Mouse (Mus musculus) cerebellum, adult 11 months (tissue): ENCODE results near the gene Cfd.

Experiments
- DNase-seq: peaks from one replicate; pipeline ENCODE4 v3.0.0; 2022

Cfd gene

GRCm38 (mm10) chr10:79890670-79891069, at the start of gene Cfd:
TSS of gene Cfd (plus strand) at chr10:79890853.
- DNase-seq, result no peak

- no peak for DNase-seq
These were observed 48.3 kb upstream of the Cfd start for GRCm38 (mm10) chr10:79842322-79842721.

- no peak for DNase-seq
These were observed 47.2 kb upstream of the Cfd start for GRCm38 (mm10) chr10:79843476-79843875.

GRCm38 (mm10) chr10:79846553-79846952, 44.1 kb upstream of the Cfd start:
- DNase-seq, result no peak

GRCm38 (mm10) chr10:79849941-79850628, 40.6 kb upstream of the Cfd start:
- DNase-seq, result no peak

- DNase-seq, result no peak
These were observed 39.0 kb upstream of the Cfd start for GRCm38 (mm10) chr10:79851653-79852052.

- no peak for DNase-seq
These were observed 38.4 kb upstream of the Cfd start for GRCm38 (mm10) chr10:79852107-79852789.

- no peak for DNase-seq
These were observed 37.8 kb upstream of the Cfd start for GRCm38 (mm10) chr10:79852827-79853226.

GRCm38 (mm10) chr10:79853392-79853791, 37.3 kb upstream of the Cfd start:
- peak; percentile 85 for DNase-seq

GRCm38 (mm10) chr10:79853860-79854795, 36.5 kb upstream of the Cfd start, which contains the start of gene Ptbp1:
TSS of gene Ptbp1 (plus strand) at chr10:79854427.
- peak; percentile 98 for DNase-seq

GRCm38 (mm10) chr10:79854801-79855541, 35.7 kb upstream of the Cfd start:
- DNase-seq, result peak; percentile 71

- peak; percentile 55 for DNase-seq
These were observed 35.0 kb upstream of the Cfd start for GRCm38 (mm10) chr10:79855558-79856184.

- DNase-seq, result no peak
These were observed 34.4 kb upstream of the Cfd start for GRCm38 (mm10) chr10:79856280-79856679.

GRCm38 (mm10) chr10:79856704-79857451, 33.8 kb upstream of the Cfd start:
- DNase-seq, result no peak

GRCm38 (mm10) chr10:79857452-79857811, 33.2 kb upstream of the Cfd start:
- peak; percentile 50 for DNase-seq

GRCm38 (mm10) chr10:79857894-79858293, 32.8 kb upstream of the Cfd start:
- no peak for DNase-seq

- DNase-seq, result peak; percentile 62
These were observed 32.1 kb upstream of the Cfd start for GRCm38 (mm10) chr10:79858416-79859074.

- DNase-seq, result no peak
These were observed 31.5 kb upstream of the Cfd start for GRCm38 (mm10) chr10:79859116-79859515.

GRCm38 (mm10) chr10:79860079-79860911, 30.4 kb upstream of the Cfd start:
- no peak for DNase-seq
